Mouse (Mus musculus): Measurements from ENCODE around the gene Slc2a4.

GRCm38 (mm10) chr11:69936156-69936555 lies 11.8 kb downstream of the Slc2a4 start:
- TF ChIP-seq CTCF (IDR thresholded peaks at IDR 0.05; ENCODE audit: low read depth, low read length) (no peak), POLR2A (IDR thresholded peaks at IDR 0.05; ENCODE audit: borderline replicate concordance, low read depth, low read length) (no peak)
